Mouse (Mus musculus): ENCODE results near the gene Btd. TPM values are rescaled to one million over a fixed set of nuclear protein-coding genes. Genes with fewer than 3 reads are reported as not detected.

Gene Btd
- polyA plus RNA-seq, 1 experiment from 2014 or later: 35.3 TPM

DNA sequence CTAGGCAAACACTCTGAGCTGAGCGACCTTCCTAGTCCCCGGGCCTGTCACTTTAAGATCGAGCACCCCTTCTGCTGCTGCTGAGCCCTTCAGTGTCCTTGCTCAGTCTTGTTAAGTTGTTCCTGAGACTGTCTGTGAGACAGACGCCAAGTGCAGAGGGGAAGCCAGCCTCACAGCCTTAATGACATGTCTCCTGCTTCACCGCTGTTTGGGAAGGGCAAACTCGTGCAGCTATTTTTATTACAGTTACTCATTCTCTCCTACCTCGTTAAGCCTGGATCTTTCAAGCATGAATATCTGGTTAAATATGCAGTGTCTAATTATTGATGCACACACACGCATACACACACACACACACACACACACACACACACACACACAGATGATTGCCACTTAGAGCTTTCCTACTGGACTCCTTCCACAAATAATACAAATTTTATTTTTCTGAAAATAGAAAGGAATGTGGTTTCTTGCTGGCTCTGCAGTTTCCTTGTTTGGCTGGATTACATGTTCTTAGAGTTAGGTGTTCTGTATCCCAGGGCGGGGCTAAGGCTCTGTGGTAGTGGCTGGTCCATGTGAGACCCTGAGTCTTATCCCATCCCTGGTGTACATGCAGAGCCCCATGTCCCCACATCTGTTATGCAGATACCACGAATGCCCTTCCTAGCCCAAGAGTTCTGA is 18.8 kb downstream of the Btd start:
- Histone ChIP-seq H3K9ac (replicated peaks; ENCODE audit: low read depth, low read length) (no peak overlapping the region), H3K4me1 (ENCODE audit: control insufficient read depth, insufficient read depth, low read length) (peaks cover 48% of the 10 kb centered on the region), H3K4me2 (replicated peaks; ENCODE audit: low read depth, low read length) (no peak overlapping the region), H3K9me3 (ENCODE audit: control insufficient read depth, low read depth, low read length) (no peaks in the 10 kb centered on the region), H3K27ac (ENCODE audit: low read length) (peak overlapping the region; percentile 99; the same call in 1 of the 2 replicates), H3K36me3 (ENCODE audit: control insufficient read depth, insufficient read depth, low read length) (no peaks in the 10 kb centered on the region), H3K4me3 (ENCODE audit: low read depth, low read length) (no peak overlapping the region), H3K27me3 (ENCODE audit: control insufficient read depth, insufficient read depth, low read length) (no peaks in the 10 kb centered on the region)
- no peak for ATAC-seq (ENCODE audit: insufficient number of reproducible peaks, insufficient read depth, low FRiP score, low read depth)
- 59% methylated on average over 10 of the region's 10 CpGs for WGBS

DNA sequence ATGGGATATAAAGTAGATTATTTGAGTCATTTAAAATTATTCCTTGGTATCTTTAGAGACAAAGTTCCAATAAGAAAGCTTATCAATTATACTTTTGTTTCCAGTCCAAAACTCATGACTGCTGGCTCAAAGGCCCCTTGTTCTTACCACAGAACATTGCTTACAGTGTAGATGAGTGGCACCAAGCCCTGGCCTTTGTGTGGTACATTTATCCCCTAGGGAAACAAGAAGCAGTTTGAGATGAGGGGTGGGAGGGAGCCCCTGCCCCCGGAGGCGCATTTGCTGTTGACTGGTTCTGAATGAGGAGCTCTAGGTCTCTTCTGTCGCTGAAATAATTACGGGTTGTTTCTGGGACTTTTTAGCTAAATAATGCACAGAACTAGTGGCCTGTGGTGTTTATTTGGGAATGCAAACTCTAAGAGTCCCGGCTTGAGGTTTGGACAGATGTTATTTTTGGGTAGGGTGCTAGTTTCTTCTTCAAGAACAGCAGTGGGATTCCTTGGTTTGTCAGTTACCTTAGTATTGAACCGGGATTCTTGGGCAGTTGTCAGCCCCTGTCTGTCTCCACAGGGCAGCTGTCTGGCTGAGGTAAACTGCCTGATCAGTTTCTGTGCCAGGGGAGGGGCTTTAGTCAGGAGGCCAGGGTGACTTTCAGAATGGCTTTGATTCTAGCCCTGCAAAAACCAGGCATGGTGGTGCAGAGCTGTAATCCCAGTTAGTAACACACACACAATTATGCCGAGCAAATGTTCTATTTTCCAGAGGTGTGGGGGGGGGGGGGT is 19.7 kb downstream of the Btd start:
- no peaks in the 10 kb centered on the region for H3K27me3 ChIP-seq (ENCODE audit: control insufficient read depth, insufficient read depth, low read length)
- no peak overlapping the region for H3K4me3 ChIP-seq (ENCODE audit: low read depth, low read length)
- no peak overlapping the region for H3K9ac ChIP-seq (replicated peaks; ENCODE audit: low read depth, low read length)
- no peaks in the 10 kb centered on the region for H3K9me3 ChIP-seq (ENCODE audit: control insufficient read depth, low read depth, low read length)
- H3K4me2 ChIP-seq (replicated peaks; ENCODE audit: low read depth, low read length): no peak overlapping the region
- WGBS: 71% methylated on average over 7 of the region's 7 CpGs
- H3K27ac ChIP-seq (ENCODE audit: low read length): peak overlapping the region; percentile 99
- peaks cover 56% of the 10 kb centered on the region for H3K4me1 ChIP-seq (ENCODE audit: control insufficient read depth, insufficient read depth, low read length)
- H3K36me3 ChIP-seq (ENCODE audit: control insufficient read depth, insufficient read depth, low read length): no peaks in the 10 kb centered on the region
- ATAC-seq (ENCODE audit: insufficient number of reproducible peaks, insufficient read depth, low FRiP score, low read depth): no peak

DNA sequence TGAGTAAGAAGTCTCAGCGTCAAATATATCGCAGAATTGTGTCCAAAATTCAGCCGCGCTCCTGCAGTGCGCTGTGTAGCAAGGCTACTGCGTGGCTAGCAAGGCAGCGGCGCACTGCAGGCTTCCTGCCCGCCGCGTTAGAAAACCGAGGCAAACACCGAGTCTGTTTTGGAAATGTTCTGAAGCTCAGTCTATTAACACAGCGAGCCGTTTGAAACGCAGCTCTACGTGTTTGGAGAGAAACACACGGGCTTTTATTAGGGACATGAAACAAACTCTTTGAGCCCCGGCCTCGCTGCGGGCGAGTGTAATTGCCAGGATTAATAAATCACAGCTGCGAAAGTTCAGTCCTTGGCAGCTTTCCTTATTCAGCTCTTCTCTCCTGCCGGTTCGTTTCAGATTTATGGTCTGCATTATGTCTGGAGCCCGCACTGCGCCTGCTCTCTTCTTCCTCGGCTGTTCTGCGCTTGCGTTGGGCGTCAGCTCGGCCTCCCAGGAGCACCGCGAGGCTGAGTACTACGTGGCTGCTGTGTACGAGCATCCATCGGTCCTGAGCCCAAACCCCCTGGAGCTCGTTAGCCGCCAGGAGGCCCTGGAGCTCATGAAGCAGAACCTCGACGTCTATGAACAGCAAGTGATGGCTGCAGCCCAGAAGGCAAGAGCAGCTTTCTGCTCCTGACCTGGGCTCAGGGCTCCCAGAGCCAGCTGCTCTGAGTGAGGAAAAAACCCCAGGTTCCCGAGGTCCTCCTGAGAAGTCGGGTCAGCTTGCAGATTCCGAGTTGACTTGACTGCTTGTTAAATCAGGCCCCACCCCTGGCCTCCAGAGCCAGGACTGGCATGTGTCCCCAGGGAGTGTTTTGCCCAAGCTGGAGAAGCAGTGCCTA is 21.1 kb downstream of the Btd start:
- peak overlapping the region; percentile 69 for H3K4me2 ChIP-seq (replicated peaks; ENCODE audit: low read depth, low read length)
- peak overlapping the region; percentile 33 for H3K9ac ChIP-seq (replicated peaks; ENCODE audit: low read depth, low read length)
- peak overlapping the region; percentile 99 for H3K27ac ChIP-seq (ENCODE audit: low read length)
- no peaks in the 10 kb centered on the region for H3K27me3 ChIP-seq (ENCODE audit: control insufficient read depth, insufficient read depth, low read length)
- peaks cover 61% of the 10 kb centered on the region for H3K4me1 ChIP-seq (ENCODE audit: control insufficient read depth, insufficient read depth, low read length)
- H3K9me3 ChIP-seq (ENCODE audit: control insufficient read depth, low read depth, low read length): no peaks in the 10 kb centered on the region
- peak overlapping the region; percentile 29 for H3K4me3 ChIP-seq (ENCODE audit: low read depth, low read length)
- ATAC-seq (ENCODE audit: insufficient number of reproducible peaks, insufficient read depth, low FRiP score, low read depth): peak; percentile 89
- H3K36me3 ChIP-seq (ENCODE audit: control insufficient read depth, insufficient read depth, low read length): peaks cover under 1% of the 10 kb centered on the region
- 2% methylated on average over 44 of the region's 44 CpGs for WGBS

DNA sequence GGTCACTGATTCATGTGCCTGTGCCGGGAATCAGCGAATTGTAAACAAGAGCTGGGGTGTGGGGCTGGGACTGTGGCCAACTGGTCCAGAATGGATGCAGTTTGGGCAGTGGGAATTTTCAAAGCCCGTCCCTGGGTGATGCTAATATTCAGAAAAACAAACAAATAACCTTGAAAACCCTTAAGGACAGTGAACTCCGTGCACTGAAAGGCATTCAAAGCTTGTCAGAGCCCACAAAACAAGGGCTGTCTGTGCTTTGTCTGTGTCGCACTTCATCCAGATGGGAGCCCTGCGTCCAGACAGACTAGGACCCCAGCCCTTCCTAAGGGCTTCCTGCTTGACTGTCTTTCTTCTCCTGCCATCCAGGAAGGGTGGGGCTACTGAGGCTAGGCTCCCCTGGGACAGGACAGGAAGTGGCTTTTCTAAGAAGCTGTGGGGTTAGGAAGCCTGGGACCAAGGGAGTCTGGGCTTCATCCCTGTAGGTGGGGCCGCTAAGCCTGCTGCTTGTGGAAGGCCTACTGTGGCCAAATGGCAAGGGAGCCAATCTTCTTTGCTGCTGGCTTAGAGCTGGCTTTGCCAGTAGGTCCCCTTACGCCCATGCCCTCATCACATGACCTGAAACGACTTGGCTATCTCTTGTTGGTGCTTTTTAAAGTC is 21.9 kb downstream of the Btd start:
- no peaks in the 10 kb centered on the region for H3K27me3 ChIP-seq (ENCODE audit: control insufficient read depth, insufficient read depth, low read length)
- 0 out of 2 replicates have a peak overlapping the region, but pooled peaks have one; percentile 11 for H3K9ac ChIP-seq (replicated peaks; ENCODE audit: low read depth, low read length)
- peaks cover 6% of the 10 kb centered on the region for H3K36me3 ChIP-seq (ENCODE audit: control insufficient read depth, insufficient read depth, low read length)
- H3K4me1 ChIP-seq (ENCODE audit: control insufficient read depth, insufficient read depth, low read length): peaks cover 57% of the 10 kb centered on the region
- H3K4me2 ChIP-seq (replicated peaks; ENCODE audit: low read depth, low read length): peak overlapping the region; percentile 69
- H3K27ac ChIP-seq (ENCODE audit: low read length): peak overlapping the region; percentile 99
- 25% methylated on average over 9 of the region's 9 CpGs for WGBS
- H3K9me3 ChIP-seq (ENCODE audit: control insufficient read depth, low read depth, low read length): no peaks in the 10 kb centered on the region
- ATAC-seq (ENCODE audit: insufficient number of reproducible peaks, insufficient read depth, low FRiP score, low read depth): 0 out of 2 replicates have a peak, but pooled peaks have one; percentile 8
- H3K4me3 ChIP-seq (ENCODE audit: low read depth, low read length): peak overlapping the region; percentile 29; the same call in 1 of the 2 replicates

DNA sequence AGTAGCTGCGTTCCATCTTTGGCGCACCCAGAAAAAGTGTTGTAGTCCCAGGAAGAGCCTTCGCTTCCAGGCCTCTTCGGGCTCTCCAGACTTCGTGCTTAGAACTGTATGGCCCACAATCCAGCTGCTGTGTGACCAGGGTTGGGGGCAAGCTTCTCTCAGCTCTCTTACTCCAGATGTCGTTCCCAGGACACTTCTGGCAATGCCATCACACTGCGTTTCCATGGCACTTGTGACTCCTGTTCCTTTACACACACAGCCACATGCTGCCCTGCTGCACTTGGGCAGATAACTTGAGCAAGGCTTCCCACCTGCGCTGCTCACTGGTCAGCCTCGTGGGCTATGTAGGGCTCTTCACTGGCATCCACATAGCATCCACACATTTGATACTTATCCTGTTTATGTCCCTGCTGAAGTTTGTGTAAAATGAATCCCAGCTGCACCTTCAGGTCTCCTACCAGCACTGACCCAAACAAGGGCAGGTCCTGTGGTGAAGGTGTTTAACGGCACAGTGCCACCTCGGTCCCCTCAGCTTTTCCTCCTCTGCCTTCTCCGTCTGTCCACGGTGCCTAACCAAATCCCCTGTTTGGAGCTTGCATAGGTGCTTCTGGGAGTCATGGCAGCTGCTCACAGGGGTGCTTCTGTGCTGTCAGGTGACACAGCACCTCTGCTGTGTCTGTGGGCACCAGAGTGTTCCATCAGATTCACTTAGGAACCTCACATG is 22.7 kb downstream of the Btd start:
- Histone ChIP-seq H3K9ac (replicated peaks; ENCODE audit: low read depth, low read length) (no peak overlapping the region), H3K9me3 (ENCODE audit: control insufficient read depth, low read depth, low read length) (no peaks in the 10 kb centered on the region), H3K4me3 (ENCODE audit: low read depth, low read length) (no peak overlapping the region), H3K4me1 (ENCODE audit: control insufficient read depth, insufficient read depth, low read length) (peaks cover 57% of the 10 kb centered on the region), H3K27me3 (ENCODE audit: control insufficient read depth, insufficient read depth, low read length) (no peaks in the 10 kb centered on the region), H3K4me2 (replicated peaks; ENCODE audit: low read depth, low read length) (no peak overlapping the region), H3K27ac (ENCODE audit: low read length) (peak overlapping the region; percentile 99), H3K36me3 (ENCODE audit: control insufficient read depth, insufficient read depth, low read length) (peaks cover 6% of the 10 kb centered on the region)
- no peak for ATAC-seq (ENCODE audit: insufficient number of reproducible peaks, insufficient read depth, low FRiP score, low read depth)
- WGBS: 84% methylated on average over 13 of the region's 13 CpGs

DNA sequence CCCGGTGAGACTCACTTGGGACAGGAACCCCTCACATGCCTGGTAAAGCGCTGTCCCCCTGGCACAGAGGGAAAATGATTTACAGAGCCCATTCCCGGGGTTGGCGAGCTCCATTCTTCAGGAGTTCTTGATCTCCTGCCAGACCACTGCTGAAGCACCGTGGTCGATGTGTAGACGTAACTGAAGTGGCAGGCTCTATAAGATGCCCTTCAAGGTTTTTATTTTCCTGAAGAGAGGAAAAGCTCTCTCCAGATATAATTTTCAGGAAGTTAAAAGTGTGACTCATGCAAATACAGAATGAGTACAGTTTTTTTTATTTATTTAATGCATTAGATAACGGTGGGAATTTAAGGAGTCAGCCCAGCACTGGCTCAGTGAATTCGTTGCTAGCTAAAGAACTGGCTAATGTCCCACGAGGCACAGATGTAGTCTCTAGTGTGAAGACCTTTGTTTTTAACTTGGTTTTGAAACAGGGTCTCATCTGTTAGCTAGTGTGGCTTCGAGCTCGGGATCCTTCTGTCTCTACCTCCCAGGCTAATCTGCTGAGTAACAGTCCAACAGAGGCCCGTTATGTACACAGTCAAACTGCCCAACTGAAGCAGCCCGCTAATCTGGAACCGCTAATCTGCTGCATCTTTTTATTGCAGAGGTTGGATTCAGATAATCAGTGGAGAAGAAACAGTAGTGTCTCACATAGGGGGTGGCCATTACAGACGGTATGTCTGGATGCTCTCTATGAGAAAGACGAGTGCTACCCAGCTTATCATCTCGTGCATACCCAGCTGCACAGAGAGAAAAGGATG is 23.5 kb downstream of the Btd start:
- H3K4me2 ChIP-seq (replicated peaks; ENCODE audit: low read depth, low read length): no peak overlapping the region
- no peaks in the 10 kb centered on the region for H3K27me3 ChIP-seq (ENCODE audit: control insufficient read depth, insufficient read depth, low read length)
- WGBS: 50% methylated on average over 18 of the region's 18 CpGs
- no peaks in the 10 kb centered on the region for H3K9me3 ChIP-seq (ENCODE audit: control insufficient read depth, low read depth, low read length)
- peak overlapping the region; percentile 99; the same call in 1 of the 2 replicates for H3K27ac ChIP-seq (ENCODE audit: low read length)
- peaks cover 59% of the 10 kb centered on the region for H3K4me1 ChIP-seq (ENCODE audit: control insufficient read depth, insufficient read depth, low read length)
- H3K9ac ChIP-seq (replicated peaks; ENCODE audit: low read depth, low read length): no peak overlapping the region
- ATAC-seq (ENCODE audit: insufficient number of reproducible peaks, insufficient read depth, low FRiP score, low read depth): no peak
- no peak overlapping the region for H3K4me3 ChIP-seq (ENCODE audit: low read depth, low read length)
- H3K36me3 ChIP-seq (ENCODE audit: control insufficient read depth, insufficient read depth, low read length): peaks cover 6% of the 10 kb centered on the region

DNA sequence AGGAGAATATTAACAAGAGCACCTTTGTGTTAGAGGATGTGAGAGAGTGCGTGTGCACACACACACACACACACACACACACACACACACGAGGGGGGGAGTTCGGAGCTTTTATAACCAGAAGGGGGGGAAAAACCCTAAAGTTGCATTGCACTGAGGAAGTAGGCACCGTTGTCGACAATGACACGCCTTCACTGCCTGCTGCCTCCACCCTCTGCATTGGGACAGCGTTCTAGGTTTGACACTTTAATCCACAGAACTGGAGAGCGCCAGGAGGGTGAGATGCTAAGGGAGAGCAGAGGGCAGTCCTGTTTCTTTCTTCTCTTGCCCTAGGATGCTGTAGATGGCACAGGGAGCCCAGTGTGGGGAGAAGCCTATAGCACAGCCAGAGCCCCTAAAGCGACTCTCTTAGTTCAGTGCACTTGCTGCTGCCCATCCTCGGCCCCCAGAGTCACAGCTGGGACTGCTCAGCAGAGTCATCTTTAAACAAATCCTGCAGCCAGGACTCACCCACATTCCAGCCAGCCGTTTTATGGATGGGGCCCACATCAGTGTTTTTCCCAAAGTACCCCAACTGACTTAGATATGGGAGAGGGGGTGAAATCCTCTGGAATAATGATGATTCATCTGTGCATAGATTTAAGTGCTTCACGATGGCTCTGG is 24.2 kb downstream of the Btd start:
- no peak for ATAC-seq (ENCODE audit: insufficient number of reproducible peaks, insufficient read depth, low FRiP score, low read depth)
- Histone ChIP-seq H3K4me2 (replicated peaks; ENCODE audit: low read depth, low read length) (no peak overlapping the region), H3K9ac (replicated peaks; ENCODE audit: low read depth, low read length) (no peak overlapping the region), H3K9me3 (ENCODE audit: control insufficient read depth, low read depth, low read length) (no peaks in the 10 kb centered on the region), H3K36me3 (ENCODE audit: control insufficient read depth, insufficient read depth, low read length) (peaks cover 6% of the 10 kb centered on the region), H3K27ac (ENCODE audit: low read length) (peak overlapping the region; percentile 61; the same call in 1 of the 2 replicates), H3K27me3 (ENCODE audit: control insufficient read depth, insufficient read depth, low read length) (no peaks in the 10 kb centered on the region), H3K4me1 (ENCODE audit: control insufficient read depth, insufficient read depth, low read length) (peaks cover 57% of the 10 kb centered on the region), H3K4me3 (ENCODE audit: low read depth, low read length) (no peak overlapping the region)
- WGBS: 33% methylated on average over 12 of the region's 12 CpGs

All from stomach, embryonic 14.5 days (tissue).